Mouse (Mus musculus): Measurements from ENCODE around the gene Zfp663. TPM values are rescaled to one million over a fixed set of nuclear protein-coding genes. Genes with fewer than 3 reads are reported as not detected.
A peak's percentile ranks its signal among the peaks of the same experiment; 100 is the strongest.

The Zfp663 gene
- polyA plus RNA-seq, 1 experiment from 2014 or later, result 0.23 TPM

DNA sequence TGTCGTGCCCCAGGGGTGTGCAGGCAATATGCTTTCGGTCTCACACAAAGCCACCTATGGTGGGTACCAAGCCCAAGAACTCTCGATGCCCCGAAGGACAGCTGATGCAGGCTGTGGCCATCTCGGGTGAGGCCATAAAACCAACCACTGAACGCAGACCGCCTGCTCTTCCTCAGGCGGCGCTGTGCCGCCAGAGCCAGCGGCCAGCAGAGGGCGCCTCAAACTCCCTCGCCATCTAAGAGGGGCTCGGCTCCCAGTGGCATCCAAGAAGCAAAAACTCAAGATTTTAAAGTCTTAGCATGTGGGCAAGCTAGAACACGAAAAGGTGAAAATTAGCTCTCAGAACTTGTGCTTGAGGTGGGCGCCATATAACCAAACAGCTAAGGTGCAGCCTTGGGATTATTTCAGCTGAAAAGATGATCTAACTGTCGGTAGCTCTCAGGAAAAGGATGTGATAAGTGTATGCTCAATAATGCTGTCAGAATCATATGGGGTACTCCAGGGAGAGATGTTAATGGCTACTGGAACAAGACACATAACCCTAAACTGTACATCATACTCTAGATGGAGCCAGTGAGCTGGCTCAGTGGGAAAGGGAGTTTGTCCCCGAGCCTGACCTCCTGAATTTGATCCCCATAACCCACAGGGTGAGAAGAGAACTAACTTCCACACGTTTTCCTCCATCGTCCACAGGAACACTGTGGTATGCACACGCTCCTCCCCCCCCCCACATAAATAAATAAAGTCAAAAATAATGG, 4.0 kb downstream of the Zfp663 start:
- Histone ChIP-seq H3K4me3 (ENCODE audit: low read depth, low read length) (no peak overlapping the region), H3K27ac (ENCODE audit: low read length) (no peak overlapping the region), H3K4me2 (replicated peaks; ENCODE audit: low read depth, low read length) (peak overlapping the region; percentile 20; the same call in 1 of the 2 replicates), H3K36me3 (ENCODE audit: control insufficient read depth, insufficient read depth, low read length) (no peaks in the 10 kb centered on the region), H3K27me3 (ENCODE audit: control insufficient read depth, insufficient read depth, low read length) (peaks cover 3% of the 10 kb centered on the region; the same call in 1 of the 2 replicates), H3K9ac (replicated peaks; ENCODE audit: low read depth, low read length) (no peak overlapping the region), H3K4me1 (ENCODE audit: control insufficient read depth, insufficient read depth, low read length) (0 out of 2 replicates have a peak, but pooled peaks cover 15% of the 10 kb centered on the region), H3K9me3 (ENCODE audit: control insufficient read depth, low read depth, low read length) (no peaks in the 10 kb centered on the region)
- ATAC-seq (ENCODE audit: insufficient number of reproducible peaks, insufficient read depth, low FRiP score, low read depth), result no peak
- 13% methylated on average over 21 of the region's 21 CpGs for WGBS

DNA sequence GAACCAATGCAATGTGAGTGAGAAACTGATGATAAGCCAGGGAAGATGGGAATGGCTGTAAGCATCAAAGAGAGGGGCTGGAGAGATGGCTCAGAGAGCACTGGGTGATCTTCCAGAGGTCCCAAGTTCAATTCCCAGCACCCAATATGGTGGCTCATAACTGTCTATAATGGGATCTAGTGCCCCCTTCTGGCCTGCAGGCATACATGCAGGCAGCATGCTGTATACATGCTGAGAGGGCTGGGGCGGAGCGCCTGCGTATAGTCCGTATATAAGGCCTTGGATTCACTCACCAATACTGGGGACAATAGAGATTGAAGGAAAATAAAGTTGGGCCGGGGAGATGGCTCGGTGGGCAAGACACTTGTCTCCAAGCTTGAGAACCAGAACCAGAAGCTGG, 5.2 kb downstream of the Zfp663 start:
- WGBS, result 88% methylated on average over 6 of the region's 6 CpGs
- H3K36me3 ChIP-seq (ENCODE audit: control insufficient read depth, insufficient read depth, low read length), result no peaks in the 10 kb centered on the region
- H3K4me1 ChIP-seq (ENCODE audit: control insufficient read depth, insufficient read depth, low read length), result 0 out of 2 replicates have a peak, but pooled peaks cover 11% of the 10 kb centered on the region
- no peak for ATAC-seq (ENCODE audit: insufficient number of reproducible peaks, insufficient read depth, low FRiP score, low read depth)
- H3K4me3 ChIP-seq (ENCODE audit: low read depth, low read length), result no peak overlapping the region
- H3K9me3 ChIP-seq (ENCODE audit: control insufficient read depth, low read depth, low read length), result no peaks in the 10 kb centered on the region
- no peak overlapping the region for H3K27ac ChIP-seq (ENCODE audit: low read length)
- H3K27me3 ChIP-seq (ENCODE audit: control insufficient read depth, insufficient read depth, low read length), result peaks cover 3% of the 10 kb centered on the region; the same call in 1 of the 2 replicates
- H3K9ac ChIP-seq (replicated peaks; ENCODE audit: low read depth, low read length), result no peak overlapping the region
- no peak overlapping the region for H3K4me2 ChIP-seq (replicated peaks; ENCODE audit: low read depth, low read length)

- WGBS, result 0% methylated on average over 1 of the region's 1 CpGs
- ATAC-seq (ENCODE audit: insufficient number of reproducible peaks, insufficient read depth, low FRiP score, low read depth), result no peak; the same call in 1 of the 2 replicates
- H3K9ac ChIP-seq (replicated peaks; ENCODE audit: low read depth, low read length), result no peak overlapping the region
- H3K27me3 ChIP-seq (ENCODE audit: control insufficient read depth, insufficient read depth, low read length), result no peaks in the 10 kb centered on the region
- no peaks in the 10 kb centered on the region for H3K4me1 ChIP-seq (ENCODE audit: control insufficient read depth, insufficient read depth, low read length)
- no peaks in the 10 kb centered on the region for H3K36me3 ChIP-seq (ENCODE audit: control insufficient read depth, insufficient read depth, low read length)
- H3K9me3 ChIP-seq (ENCODE audit: control insufficient read depth, low read depth, low read length), result no peaks in the 10 kb centered on the region
- no peak overlapping the region for H3K4me2 ChIP-seq (replicated peaks; ENCODE audit: low read depth, low read length)
- H3K4me3 ChIP-seq (ENCODE audit: low read depth, low read length), result no peak overlapping the region
- H3K27ac ChIP-seq (ENCODE audit: low read length), result no peak overlapping the region
Measured at GRCm38 (mm10) chr2:165360861-165361260, 7.7 kb downstream of the Zfp663 start.

DNA sequence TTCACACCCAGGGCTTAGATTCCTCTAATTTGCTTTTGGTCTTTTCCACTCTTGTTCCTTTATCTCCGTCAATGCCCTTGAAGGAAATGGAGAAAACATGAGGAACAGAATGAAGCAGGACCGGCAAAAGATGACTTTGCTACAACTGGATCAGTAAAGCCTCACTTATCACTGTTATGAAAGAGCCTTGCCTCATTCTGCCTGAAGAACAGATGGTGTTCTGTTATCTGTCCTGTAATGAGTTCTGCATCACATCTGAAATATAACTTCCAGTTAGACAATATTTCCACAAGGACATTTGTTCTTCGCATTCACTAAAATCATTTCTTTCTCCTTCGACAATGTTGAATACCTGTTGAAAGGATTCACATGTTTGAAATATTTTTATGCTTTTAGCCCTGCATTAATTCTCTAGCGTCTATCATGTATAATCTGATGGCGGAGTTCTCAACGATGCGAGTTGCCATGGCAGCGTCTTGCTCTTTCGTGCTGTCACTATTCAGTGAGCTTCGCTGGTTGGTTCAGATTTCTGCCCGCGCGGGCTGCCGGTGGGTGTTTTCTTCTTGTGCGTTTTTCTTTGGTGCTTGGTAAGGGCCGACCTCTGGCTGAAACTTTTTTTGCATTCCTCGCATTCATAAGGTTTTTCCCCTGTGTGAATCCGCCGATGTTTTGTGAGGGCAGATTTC, 16.6 kb downstream of the Zfp663 start:
- Histone ChIP-seq H3K9me3 (ENCODE audit: control insufficient read depth, low read depth, low read length) (peaks cover 13% of the 10 kb centered on the region; the same call in 1 of the 2 replicates), H3K4me2 (replicated peaks; ENCODE audit: low read depth, low read length) (no peak overlapping the region), H3K9ac (replicated peaks; ENCODE audit: low read depth, low read length) (no peak overlapping the region), H3K4me1 (ENCODE audit: control insufficient read depth, insufficient read depth, low read length) (no peaks in the 10 kb centered on the region), H3K4me3 (ENCODE audit: low read depth, low read length) (no peak overlapping the region), H3K27ac (ENCODE audit: low read length) (no peak overlapping the region), H3K27me3 (ENCODE audit: control insufficient read depth, insufficient read depth, low read length) (no peaks in the 10 kb centered on the region), H3K36me3 (ENCODE audit: control insufficient read depth, insufficient read depth, low read length) (no peaks in the 10 kb centered on the region)
- WGBS, result 91% methylated on average over 20 of the region's 20 CpGs
- no peak for ATAC-seq (ENCODE audit: insufficient number of reproducible peaks, insufficient read depth, low FRiP score, low read depth)

DNA sequence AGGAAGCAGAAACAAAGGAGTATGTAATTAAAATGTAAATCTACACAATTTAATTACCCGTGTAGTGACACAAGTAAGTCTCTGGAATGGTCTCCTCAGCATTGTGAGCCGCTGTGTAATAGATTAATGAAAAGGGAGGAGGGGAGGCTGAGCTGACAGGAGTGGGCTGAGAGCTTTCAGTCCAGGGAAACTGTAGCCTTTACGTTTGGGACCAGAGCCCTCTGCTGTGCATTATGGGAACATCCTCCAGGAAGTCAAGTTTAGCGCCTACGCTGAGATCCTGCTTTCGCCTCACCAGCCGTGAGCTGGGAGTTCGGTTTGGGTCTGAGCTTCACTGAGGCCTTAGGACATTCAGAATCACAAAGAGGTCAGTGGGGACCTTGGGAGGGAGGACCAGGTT, 19.1 kb downstream of the Zfp663 start:
- H3K27me3 ChIP-seq (ENCODE audit: control insufficient read depth, insufficient read depth, low read length), result no peaks in the 10 kb centered on the region
- 26% methylated on average over 8 of the region's 8 CpGs for WGBS
- H3K36me3 ChIP-seq (ENCODE audit: control insufficient read depth, insufficient read depth, low read length), result no peaks in the 10 kb centered on the region
- ATAC-seq (ENCODE audit: insufficient number of reproducible peaks, insufficient read depth, low FRiP score, low read depth), result no peak
- no peak overlapping the region for H3K4me3 ChIP-seq (ENCODE audit: low read depth, low read length)
- H3K27ac ChIP-seq (ENCODE audit: low read length), result no peak overlapping the region
- no peak overlapping the region for H3K4me2 ChIP-seq (replicated peaks; ENCODE audit: low read depth, low read length)
- no peaks in the 10 kb centered on the region for H3K4me1 ChIP-seq (ENCODE audit: control insufficient read depth, insufficient read depth, low read length)
- peaks cover 13% of the 10 kb centered on the region; the same call in 1 of the 2 replicates for H3K9me3 ChIP-seq (ENCODE audit: control insufficient read depth, low read depth, low read length)
- H3K9ac ChIP-seq (replicated peaks; ENCODE audit: low read depth, low read length), result no peak overlapping the region

GRCm38 (mm10) chr2:165346180-165346579, 22.3 kb downstream of the Zfp663 start:
- H3K9ac ChIP-seq (replicated peaks; ENCODE audit: low read depth, low read length), result no peak overlapping the region
- H3K4me3 ChIP-seq (ENCODE audit: low read depth, low read length), result no peak overlapping the region
- 87% methylated on average over 5 of the region's 5 CpGs for WGBS
- H3K9me3 ChIP-seq (ENCODE audit: control insufficient read depth, low read depth, low read length), result no peaks in the 10 kb centered on the region
- ATAC-seq (ENCODE audit: insufficient number of reproducible peaks, insufficient read depth, low FRiP score, low read depth), result no peak
- no peaks in the 10 kb centered on the region for H3K36me3 ChIP-seq (ENCODE audit: control insufficient read depth, insufficient read depth, low read length)
- H3K27ac ChIP-seq (ENCODE audit: low read length), result no peak overlapping the region
- H3K4me2 ChIP-seq (replicated peaks; ENCODE audit: low read depth, low read length), result no peak overlapping the region
- no peaks in the 10 kb centered on the region for H3K4me1 ChIP-seq (ENCODE audit: control insufficient read depth, insufficient read depth, low read length)
- no peaks in the 10 kb centered on the region for H3K27me3 ChIP-seq (ENCODE audit: control insufficient read depth, insufficient read depth, low read length)

DNA sequence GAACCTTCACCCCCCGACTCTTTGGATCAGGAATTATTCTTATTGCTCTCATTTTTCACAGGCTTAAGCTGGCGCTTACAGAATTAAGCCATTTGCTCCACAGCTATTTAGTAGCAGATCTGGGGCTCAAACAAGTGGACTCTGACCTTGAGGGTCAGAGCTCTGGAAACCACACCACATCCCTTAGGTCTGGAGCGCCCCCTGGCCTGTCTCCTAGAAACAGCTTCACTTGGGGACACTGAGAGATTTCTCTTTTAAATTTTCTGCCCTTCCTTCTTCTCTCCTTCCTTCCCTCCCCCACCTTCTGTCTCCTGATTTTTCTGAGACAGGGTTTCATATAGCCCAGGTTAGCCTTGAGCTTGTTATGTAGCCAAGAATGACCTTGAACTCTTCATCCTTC, 31.3 kb downstream of the Zfp663 start:
- Histone ChIP-seq H3K36me3 (ENCODE audit: control insufficient read depth, insufficient read depth, low read length) (no peaks in the 10 kb centered on the region), H3K27me3 (ENCODE audit: control insufficient read depth, insufficient read depth, low read length) (no peaks in the 10 kb centered on the region), H3K9ac (replicated peaks; ENCODE audit: low read depth, low read length) (no peak overlapping the region), H3K4me2 (replicated peaks; ENCODE audit: low read depth, low read length) (no peak overlapping the region), H3K4me1 (ENCODE audit: control insufficient read depth, insufficient read depth, low read length) (no peaks in the 10 kb centered on the region), H3K27ac (ENCODE audit: low read length) (no peak overlapping the region), H3K9me3 (ENCODE audit: control insufficient read depth, low read depth, low read length) (no peaks in the 10 kb centered on the region), H3K4me3 (ENCODE audit: low read depth, low read length) (no peak overlapping the region)
- ATAC-seq (ENCODE audit: insufficient number of reproducible peaks, insufficient read depth, low FRiP score, low read depth), result no peak
- 35% methylated on average over 3 of the region's 3 CpGs for WGBS

DNA sequence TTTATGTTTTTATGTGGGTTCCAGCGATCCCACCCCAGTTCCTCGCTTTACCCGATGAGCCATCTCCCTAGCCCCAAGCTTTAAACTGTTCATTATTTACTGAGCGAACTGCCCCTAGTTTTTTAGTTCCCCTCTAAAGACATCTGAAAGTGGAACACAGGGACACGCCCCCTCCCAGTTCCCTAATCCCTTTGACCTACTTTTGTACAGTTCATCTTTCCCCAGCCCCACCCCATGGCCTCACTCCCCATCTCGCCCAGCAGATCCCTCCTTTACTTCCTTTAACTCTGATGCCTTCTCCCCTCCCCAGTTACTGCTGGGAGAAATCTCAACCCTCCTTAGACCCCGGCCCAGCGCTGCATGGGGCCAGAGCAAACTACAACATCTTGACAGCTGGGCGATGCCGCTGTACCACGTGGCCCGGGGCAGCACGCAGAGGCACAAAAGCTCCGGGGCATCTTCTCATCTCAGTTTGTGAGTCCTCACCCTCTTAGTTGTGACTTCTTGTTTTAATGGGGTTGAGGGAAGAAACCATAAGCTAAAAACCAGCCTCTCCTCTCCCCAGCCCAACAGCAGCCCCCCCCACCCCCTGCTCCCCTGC, 35.8 kb downstream of the Zfp663 start:
- ATAC-seq (ENCODE audit: insufficient number of reproducible peaks, insufficient read depth, low FRiP score, low read depth), result no peak
- Histone ChIP-seq H3K27ac (ENCODE audit: low read length) (no peak overlapping the region), H3K27me3 (ENCODE audit: control insufficient read depth, insufficient read depth, low read length) (no peaks in the 10 kb centered on the region), H3K4me3 (ENCODE audit: low read depth, low read length) (no peak overlapping the region), H3K4me1 (ENCODE audit: control insufficient read depth, insufficient read depth, low read length) (no peaks in the 10 kb centered on the region), H3K9ac (replicated peaks; ENCODE audit: low read depth, low read length) (no peak overlapping the region), H3K9me3 (ENCODE audit: control insufficient read depth, low read depth, low read length) (no peaks in the 10 kb centered on the region), H3K4me2 (replicated peaks; ENCODE audit: low read depth, low read length) (no peak overlapping the region), H3K36me3 (ENCODE audit: control insufficient read depth, insufficient read depth, low read length) (no peaks in the 10 kb centered on the region)
- WGBS, result 50% methylated on average over 14 of the region's 14 CpGs
